Mouse (Mus musculus) gastrocnemius, postnatal 4 days (tissue): ENCODE data around the gene Wwc1. TPM values are rescaled to one million over a fixed set of nuclear protein-coding genes. Genes with fewer than 3 reads are reported as not detected.

Source experiments
- DNase-seq, 2 experiments: peaks; one replicate each; pipeline ENCODE4 v3.0.0; 2021 to 2022; ENCODE audit warnings: low spot score in 2 of 2, mixed read lengths in 2 of 2
- total RNA-seq, 2 experiments: library from RNA; stranded (reverse); gene quantifications; 2 replicates each; pipeline ENCODE4 v1.2.3; 2021

Gene Wwc1
- total RNA-seq, 2 experiments from 2014 or later, result 1.3 to 2.3 TPM

DNA sequence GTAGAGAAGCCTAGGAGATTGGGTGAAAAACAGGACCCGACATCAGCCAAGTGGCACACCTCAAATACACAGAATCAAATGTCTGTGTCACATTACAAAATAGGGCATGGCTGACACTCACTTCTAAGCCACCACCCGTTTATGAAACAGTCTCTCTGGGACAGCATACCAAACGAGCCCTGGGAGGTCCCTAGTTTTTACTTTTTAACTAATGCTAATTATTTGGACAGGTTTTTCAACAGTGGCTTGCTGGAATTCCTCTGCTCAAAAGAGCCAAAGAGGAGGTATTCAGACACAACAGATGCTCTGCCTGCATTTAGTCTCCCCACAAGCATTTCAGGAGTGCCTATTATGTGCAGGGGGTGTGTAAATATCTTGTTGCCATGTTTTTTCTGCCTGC lies 44.7 kb downstream of the Wwc1 start:
- no peak for DNase-seq

DNA sequence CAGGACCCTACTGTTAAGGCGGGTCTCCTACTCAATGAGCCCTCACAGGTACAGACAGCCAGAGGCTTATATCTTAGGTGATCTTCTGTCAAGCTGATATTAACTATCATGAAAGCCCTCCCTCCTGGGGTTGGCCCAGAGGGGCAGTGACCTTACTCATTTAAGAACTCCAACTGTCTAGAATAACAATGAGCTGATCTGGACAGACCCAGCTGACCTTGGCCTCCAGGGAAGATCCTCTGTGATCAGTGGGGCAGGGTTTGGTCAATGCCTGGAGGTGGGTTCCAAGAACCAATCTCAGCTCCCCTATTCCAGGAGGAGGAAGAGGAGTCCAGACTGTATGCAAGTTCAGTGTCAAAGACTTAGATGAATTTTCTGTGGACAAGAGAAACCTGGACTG lies 45.2 kb downstream of the Wwc1 start:
- no peak for DNase-seq

DNA sequence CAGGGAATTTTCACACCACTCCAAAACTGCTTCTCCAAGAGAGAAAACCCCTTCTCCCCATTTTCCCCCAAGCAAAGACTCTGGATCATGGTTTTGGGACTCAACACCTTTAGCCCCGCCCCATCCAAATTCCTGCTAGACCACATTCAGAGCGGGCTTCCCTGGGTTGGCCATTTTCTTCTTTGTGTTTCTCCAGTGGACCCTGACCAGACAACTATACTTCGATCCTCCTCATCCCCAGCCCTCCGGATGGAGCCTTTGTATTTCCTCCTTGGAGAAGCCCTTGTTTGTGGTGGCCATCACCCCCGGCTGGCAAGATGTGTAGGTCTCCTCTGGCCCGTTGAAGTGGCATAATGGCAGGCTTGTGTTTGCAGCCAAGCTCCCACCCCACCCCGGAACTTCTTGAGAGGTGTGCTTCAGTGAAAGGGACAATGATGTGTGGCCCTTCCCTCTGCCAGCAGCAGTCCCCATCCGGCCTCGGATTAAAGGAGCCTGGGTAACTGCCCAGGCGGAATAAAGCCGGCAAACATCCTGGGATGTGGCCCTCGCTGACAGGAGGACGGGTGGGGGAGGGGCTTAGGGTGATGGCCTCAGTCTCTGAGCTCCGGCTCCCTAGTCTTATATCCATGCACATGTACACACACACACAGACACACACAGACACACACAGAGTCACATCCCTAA lies 46.8 kb downstream of the Wwc1 start:
- DNase-seq, result no peak

DNA sequence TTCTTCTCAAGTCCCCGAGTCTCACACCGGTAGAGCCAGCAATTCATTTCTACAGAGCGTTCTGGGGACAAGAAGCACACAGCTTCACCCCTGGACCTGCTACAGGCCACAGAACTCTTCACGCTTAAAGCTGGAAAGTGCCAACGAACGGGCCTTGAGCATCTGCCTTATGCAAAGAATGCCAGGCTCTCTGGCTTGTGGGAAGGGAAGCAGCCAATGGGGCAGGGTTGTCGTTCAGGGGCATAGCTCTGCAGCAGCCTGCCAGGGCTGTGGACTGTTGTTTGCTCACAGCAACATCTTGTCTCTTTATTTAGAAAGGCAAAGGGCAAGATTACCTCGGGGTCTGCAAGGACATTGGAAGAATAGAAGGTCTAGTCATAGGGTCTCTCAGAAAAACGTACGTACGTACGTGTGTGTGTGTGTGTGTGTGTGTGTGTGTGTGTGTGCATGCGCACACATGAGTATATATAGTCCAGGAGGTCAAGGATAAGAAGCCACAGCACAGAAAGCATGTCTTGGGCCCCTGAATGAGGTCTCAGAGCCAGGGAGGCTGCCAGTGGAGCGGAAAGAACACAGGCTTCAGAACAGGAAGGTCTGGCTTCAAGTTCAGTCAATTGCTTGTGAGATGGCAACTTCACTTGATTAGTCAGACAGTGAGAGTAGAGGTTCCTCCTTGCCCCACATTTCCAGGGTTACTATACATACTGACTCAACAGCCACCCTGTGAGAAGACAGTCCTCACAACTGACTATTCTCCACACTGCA lies 48.0 kb downstream of the Wwc1 start:
- no peak for DNase-seq

DNA sequence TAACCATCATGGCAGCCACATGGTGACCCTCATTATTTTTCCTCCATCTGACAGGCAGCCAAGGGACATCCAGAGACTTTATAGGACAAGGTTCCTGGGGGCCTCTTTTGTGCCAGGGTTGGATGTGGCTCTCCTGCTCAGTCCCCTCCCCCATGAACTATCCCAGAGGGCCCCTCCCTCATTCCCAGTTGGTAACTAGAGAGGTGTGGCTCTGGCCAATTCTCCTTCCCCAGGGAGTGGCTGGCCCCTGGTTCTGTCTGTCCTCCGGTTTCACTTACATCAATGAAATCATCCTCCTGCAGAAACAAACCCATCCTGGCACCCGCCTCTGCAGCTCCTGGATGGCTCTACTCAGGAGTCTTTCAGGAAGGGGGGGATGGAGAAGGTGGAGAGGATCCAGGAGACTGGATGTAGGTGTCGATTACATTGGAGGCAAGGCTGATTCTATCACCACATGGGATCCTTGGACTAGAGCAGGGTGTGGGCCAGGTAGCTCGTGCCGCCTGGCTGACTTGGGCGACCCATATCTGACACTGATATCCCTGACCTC lies 49.7 kb downstream of the Wwc1 start:
- no peak for DNase-seq

DNA sequence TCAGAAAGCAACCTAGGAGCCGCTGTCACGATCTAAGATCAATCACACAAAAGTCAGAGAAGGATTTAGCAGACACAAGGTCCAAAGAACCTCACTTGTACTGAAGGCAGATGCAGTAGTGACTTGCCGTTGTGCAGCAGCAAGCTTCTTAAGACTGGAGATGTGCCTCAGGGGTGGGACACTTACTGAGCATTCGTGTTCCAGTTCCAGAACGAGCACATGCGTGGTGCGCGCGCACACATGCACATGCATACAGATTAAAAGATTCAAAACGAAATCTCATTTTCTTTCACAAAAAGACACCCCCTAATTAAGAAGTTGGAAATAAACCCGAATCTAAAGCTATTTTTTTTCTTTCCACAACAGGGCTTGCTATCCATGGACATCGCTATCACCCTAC lies 51.9 kb downstream of the Wwc1 start:
- DNase-seq, result no peak

DNA sequence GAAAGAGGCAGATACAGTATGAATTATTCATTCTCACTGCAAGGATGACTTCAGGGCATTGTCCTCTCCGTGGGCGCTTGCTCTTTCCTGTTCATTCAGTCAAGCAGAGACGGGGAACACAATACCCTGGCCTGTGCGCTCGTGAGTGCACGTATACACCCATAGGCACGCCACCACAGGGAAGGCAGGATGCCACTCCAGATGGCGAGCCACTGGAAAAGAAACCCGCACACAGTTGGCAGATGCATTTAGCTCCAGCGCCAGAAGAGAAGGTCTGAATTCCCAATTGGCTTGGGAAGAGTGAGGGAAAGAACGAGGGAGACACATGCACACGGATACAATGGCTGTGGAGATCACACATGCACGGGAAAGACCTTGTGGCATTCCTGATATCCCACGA lies 53.0 kb downstream of the Wwc1 start:
- no peak for DNase-seq

DNA sequence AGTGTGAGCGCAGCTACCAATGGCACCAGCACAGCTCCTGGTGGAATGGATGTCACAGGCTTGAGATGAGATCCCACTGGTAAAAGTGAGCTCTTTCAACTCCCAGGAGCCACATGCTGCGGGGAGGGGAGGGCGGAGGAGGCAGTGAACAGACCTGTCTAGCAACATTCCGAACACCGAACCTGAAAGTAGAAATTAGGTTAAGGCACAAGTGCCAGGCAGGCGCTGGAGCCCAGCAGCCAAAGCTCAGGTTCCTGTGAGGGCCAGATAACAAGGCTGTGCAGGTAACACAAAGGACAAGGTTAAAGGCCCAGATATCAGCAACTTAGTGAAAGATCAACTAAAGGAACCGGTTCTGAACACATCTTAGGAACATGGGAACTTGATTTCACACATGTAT lies 54.7 kb downstream of the Wwc1 start:
- DNase-seq, result no peak

DNA sequence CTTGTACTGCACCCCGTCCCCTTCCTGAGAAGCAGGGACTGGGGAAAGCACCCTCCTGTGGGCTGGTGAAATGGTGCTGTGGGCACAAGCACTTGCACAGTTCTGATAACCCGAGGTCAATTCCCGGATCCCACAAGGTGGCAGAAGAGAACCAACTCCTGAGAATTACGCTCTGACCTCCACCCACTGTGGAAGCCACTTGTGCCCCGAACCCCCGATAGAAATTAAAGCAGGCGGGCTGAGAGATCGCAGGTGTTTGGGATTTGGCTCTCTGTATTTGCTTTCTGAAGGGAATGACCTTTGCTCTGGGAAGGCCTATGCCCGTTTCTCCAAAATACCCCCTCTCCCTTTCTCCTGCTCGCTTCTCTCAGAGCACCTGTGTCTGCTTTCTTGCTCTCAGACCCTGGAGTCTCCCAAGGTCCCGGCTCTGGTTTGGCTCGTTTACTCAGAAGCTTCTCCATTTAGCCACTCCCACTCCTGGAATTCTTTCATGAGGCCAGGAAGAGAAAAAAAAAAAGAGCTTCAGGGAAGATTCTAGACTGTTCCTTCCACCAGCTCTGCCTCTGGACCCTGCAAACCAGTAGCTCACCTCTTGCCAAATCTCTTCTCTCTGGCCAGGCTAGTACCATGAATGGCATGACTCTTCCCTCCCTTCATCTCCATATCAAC lies 58.0 kb downstream of the Wwc1 start:
- DNase-seq, result no peak

DNA sequence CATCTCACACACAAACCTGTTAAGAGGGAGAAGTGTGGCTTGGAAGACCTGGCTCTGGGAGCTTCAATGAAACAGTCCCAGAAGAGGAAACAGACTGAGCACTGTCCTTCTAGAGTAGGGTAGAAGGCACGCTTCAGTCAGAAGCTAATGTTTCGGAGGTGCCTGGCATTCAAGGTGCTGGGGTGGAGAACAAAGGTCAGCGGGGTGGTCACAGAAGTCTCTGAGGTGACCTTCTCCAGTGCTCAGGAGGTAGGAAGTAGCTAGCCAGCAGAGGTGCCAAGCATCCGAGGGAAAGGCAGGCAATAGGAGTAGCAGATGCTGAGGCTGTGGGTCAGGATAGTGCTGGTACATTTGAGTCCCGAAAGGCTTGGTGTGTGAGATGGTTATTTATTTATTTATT lies 59.6 kb downstream of the Wwc1 start:
- DNase-seq, result no peak

DNA sequence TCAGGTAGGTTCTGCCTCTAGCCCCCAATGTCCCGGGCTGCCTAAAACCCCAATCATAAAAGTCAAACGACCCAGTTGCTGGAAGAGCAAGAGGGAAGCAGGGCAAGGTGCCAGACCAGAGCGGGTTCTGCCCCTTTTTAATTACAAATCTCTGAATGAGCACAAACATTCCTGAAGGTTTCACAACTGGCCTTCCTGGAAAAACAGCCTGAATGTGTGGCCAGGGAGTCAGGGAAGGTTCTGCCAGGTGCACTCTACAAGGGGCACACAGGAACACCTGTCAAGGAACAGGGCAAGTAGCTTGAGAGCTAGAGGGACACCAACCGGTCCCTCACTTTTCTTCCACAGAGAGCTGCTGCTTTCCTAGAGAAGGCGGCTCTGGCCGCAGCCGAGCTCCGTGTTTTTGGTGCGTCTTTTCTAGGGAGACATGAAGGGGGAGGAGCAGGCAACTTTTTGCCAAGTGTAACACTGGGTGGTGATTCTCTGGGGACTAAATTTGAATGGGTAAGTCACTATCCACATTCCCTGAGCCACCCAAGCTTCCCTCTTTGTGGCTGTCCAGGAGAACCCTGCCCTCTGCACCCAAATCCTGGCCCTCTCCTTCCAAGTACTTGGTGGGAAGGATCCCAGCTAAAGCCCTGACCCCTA lies 60.3 kb downstream of the Wwc1 start:
- no peak for DNase-seq

DNA sequence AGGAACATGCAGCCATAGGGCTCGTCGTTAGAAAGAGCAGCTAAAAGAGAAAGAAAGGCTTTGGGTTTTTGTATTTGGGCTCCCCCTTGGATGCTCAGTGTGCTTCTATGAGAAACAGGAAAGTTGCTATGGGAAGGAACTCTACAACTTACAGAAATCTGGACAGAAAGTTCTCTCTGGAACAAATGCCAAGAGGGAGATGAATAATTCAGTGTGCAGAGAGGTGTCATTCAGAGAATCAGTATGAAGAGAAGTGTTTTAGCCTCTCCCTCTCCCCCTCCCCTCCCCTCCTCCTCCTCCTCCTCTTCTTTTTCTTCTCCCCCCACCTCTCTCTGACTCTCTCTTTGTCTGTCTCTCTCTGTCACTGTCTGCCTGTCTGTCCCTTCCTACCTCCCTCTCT lies 60.9 kb downstream of the Wwc1 start:
- no peak for DNase-seq

DNA sequence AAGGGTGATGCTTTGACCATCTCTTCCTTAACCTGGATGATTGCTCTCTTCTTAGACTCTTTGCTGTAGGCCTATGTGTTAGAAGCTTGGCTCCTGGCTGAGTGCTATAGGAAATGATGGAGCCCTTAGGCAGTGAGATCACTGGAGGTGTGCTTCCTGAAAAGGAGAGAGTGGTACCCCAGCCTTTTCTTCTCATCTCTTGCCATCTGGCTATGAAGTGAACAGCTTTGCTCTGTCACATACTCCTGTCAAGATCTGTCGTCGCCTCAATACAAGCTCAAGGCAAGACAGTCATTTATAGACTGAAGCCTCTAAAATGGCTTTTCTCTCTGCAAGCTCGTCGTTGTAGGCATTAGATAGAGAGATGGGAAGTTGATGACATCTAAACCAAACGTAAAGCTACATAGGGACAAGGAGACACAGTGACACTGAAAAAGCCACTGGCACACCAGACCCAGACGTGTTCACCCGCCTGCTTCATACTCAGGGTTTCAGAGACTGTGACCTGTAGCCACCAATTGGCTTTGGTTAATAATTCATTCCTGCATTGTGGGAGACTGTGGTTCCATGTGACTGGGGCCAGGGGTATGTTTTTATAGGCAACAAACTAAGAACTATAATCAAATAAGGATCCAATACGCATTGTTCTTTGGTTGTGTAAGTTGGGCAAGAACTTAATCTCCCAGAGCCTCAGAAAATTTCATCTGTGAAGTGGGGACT lies 63.7 kb downstream of the Wwc1 start:
- DNase-seq, result no peak

DNA sequence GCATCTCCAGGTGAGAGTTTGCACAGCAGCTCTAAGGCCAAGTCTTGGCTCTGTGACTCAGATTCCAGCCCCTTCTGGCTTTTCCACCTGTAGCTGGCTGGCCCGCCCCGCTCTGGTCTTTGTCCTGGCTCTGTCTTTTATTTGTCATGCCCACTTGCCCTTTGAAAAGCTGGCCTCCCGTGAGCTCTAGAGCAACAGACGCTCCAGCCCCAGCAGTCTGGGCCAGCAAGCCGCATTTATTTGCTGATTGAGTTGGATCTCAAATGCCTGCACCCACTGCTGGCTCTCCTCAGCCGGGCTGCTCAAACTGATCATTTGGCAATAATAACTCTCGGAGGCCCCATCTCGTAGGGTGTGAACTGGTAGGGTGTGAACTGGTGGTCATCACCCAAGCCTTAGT lies 64.8 kb downstream of the Wwc1 start:
- DNase-seq, result no peak

DNA sequence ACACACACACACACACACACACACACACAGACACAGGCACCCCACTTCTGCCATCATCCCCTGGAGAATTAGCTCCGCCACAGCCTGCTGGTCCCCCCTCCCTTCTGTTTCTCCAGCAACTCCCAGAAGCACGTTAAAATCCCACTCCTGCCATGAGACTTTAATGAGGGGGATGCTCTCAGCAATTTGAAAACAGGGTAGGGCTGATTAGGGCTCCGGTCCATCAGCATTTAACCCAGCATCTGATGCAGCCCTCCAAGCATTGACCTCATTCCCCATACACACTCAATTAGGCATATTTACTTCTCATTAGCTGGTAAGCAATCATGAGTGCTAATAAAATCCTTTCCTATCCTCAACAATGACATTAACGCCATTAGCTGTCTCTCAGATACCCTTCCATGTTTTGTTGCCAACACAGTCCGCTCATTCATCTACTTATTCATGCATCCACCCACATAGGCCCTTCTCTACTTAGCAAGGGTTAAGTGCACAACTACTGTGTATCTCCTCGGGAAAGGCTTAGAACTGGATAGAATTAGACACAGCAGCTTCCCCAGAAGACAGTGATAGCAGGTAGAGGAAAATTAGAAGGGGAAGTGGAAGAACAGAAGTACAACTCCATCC lies 66.8 kb downstream of the Wwc1 start:
- no peak for DNase-seq

DNA sequence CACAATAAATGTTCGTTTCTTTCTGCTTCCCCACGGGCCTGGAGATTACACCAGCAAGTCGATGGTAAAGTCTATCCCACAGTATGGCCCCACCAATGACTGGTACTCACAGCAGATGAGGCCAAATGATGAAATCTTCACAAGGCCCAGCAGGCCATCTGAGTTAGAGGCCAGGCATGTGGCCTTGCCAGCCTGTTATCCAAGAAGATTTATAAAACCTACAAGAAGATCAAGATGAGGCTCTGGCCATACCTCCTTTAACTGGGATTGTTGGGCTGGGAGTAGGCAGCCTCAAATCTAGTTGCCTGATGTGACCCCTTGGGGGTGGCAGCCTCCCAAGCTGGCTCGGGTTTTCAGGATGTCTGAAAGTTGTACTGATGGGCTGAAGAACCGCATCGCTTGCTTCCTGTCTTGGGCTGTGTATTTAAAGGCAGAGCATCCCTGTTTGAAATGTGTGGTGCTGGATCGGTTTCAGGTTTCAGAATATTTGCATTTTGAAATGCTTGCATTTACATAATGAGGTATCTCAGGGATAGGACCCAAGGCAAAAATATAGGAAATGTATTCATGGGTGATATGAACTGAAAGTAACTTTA lies 75.3 kb downstream of the Wwc1 start:
- DNase-seq, result no peak

DNA sequence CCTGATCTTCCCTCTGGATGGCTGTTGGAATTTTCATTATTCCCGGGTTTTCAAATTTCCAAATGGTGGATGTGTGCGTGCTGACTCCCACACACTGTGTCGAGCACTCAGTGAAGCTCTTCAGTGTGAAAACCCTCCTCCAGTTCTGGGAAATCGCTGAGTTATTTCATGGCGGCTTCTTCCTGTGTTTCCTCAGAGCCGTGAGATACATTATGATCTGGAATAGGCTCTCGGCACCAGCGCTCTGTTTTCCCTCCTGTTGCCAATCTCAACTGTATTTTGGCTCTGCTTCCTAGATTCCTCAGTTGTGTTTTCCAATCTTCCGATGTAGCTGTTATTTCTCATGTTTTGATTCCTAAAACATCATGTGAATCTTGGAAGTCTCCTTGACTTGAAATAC lies 77.2 kb downstream of the Wwc1 start:
- no peak for DNase-seq

DNA sequence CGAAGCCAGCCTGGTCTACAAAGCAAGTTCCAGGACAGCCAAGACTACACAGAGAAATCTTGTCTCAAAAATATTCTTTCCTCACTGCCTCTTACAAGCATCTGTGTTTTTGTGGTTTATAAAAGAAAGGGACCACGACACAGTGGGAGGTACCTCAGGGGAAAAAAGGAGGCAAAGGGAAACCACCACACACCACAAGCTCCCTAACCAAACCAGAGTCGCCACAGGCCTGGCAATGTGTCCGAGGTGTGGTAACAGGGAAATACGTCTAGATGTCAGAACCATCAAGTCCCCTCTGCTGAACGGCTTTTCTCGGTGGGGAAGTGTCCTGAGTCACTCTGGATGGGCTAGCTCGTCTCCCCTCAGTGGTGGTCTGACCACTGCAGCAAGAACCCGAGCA lies 80.4 kb downstream of the Wwc1 start:
- DNase-seq, result no peak

DNA sequence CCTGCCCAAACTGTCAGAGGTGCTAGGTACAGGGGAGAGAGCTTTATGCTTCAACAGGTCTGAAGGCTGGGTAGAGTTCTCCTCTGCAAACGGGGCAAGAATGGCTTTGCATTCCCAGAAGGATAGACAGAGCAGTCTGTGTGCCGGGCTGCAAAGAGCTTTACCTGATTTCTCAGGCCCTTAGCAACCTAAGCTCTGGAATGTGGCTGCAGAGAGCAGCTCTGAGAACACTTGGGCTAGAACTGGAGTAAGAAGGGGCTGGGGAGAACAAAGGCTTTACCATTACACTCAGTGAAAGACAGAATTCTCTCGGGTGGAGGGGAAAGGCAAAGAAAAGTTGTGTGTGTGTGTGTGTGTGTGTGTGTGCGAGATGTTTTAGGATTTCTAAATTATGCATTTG lies 86.9 kb downstream of the Wwc1 start:
- DNase-seq, result no peak

DNA sequence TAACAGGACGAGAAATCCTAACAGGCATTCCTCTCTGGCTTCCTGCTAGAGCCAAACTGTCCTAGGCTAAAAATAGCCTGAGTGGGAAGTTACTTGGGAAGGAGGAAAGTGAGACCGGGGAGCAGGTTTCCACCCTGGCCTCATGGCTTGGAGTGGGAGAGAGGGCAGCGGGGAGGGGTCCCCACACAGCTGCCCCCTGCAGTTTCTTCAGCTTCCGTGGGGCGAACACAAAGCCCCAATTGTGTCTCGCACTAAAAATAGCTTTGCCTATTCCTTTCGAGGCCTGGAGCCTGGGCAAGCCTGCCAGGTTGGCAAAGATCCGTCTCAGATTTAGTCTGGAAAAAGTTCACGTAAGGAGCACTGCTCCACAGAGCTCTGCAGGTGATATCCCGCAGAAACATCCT lies 87.3 kb downstream of the Wwc1 start:
- peak in 1 of 2 experiments; percentile 16 for DNase-seq
